Mouse (Mus musculus) central nervous system, embryonic 11.5 days (tissue): ENCODE results near the gene Gm8765. TPM values are rescaled to one million over a fixed set of nuclear protein-coding genes. Genes with fewer than 3 reads are reported as not detected.

ENCODE experiments used
- polyA plus RNA-seq: library from polyadenylated mRNA; depleted of rRNA; stranded (reverse); fragments of >200 nt; gene quantifications from 2 replicates; pipeline ENCODE4 v1.2.3, GENCODE M21; 2012; rRNA removed

Gene Gm8765
- polyA plus RNA-seq: not detected in 2 replicates

GRCm38 (mm10) chr13:50698012-50698411, at the start of gene Gm8765:
TSS of gene Gm8765 (plus strand) at chr13:50698312.

Other genes starting within 250 kb of the Gm8765 start
- not detected in 2 replicates for gene Nutm2, start 231.0 kb upstream of the Gm8765 start, polyA plus RNA-seq
- gene Gm904, start 55.1 kb upstream of the Gm8765 start, polyA plus RNA-seq: not detected in 2 replicates